In the genomic region with DNA sequence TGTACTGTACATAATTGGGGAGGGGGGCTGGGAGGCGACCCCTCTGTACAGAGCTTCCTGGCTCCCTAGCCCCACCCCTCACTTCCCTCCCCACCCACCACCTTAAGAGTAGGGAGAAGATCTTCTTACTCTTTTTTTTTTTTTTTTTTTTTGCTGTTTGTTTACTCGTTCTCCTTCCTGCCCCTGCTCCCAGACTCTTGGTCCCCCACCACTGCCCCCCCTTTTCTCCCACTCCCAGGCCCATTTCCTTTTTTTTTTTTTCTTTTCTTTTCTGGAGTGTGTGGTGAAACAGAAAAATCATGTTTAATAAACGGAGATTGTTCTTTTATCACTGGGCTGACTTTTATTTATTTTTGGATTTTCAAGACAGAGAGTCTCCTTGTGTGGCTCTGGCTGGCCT, we compare ENCODE assay signal across 7 mouse cellular contexts. TPM values are rescaled to one million over a fixed set of nuclear protein-coding genes. Genes with fewer than 3 reads are reported as not detected.
DNase-seq lines count a peak whose midpoint lies in the region; ATAC-seq lines count a peak whose summit lies in the region.

No protein-coding gene starts in this region.

- H3K27ac ChIP-seq in forebrain, embryonic 13.5 days, result peak overlapping the region; percentile 84; the same call in 1 of the 2 replicates
- H3K27ac ChIP-seq in liver, embryonic 11.5 days (ENCODE audit: low read depth, low read length), result peak overlapping the region; percentile 77; the same call in 1 of the 2 replicates
- peak overlapping the region; percentile 91 for H3K27ac ChIP-seq in stomach, embryonic 15.5 days

- DNase-seq in liver, embryonic 11.5 days (ENCODE audit: low spot score), result no peak
- DNase-seq in gastrocnemius, postnatal 36 days, result no peak
- DNase-seq in urinary bladder, postnatal 25 days (ENCODE audit: low spot score), result no peak

- peaks cover 3% of the 10 kb centered on the region for H3K27me3 ChIP-seq in megakaryocyte, embryonic 14.5 days (replicated peaks)
- H3K27me3 ChIP-seq in forebrain, embryonic 13.5 days, result no peaks in the 10 kb centered on the region
- no peaks in the 10 kb centered on the region for H3K27me3 ChIP-seq in liver, embryonic 11.5 days (replicated peaks; ENCODE audit: control insufficient read depth, insufficient read depth, low read length)
- H3K27me3 ChIP-seq in stomach, embryonic 15.5 days (replicated peaks), result no peaks in the 10 kb centered on the region

- H3K9me3 ChIP-seq in megakaryocyte, embryonic 14.5 days, result no peaks in the 10 kb centered on the region
- no peaks in the 10 kb centered on the region for H3K9me3 ChIP-seq in forebrain, embryonic 13.5 days (replicated peaks)
- no peaks in the 10 kb centered on the region for H3K9me3 ChIP-seq in liver, embryonic 11.5 days (ENCODE audit: control insufficient read depth, low read length)
- no peaks in the 10 kb centered on the region for H3K9me3 ChIP-seq in stomach, embryonic 15.5 days

- H3K36me3 ChIP-seq in megakaryocyte, embryonic 14.5 days (replicated peaks; ENCODE audit: low read length), result peaks cover 40% of the 10 kb centered on the region
- peaks cover 68% of the 10 kb centered on the region for H3K36me3 ChIP-seq in forebrain, embryonic 13.5 days (ENCODE audit: poor library complexity, severe bottlenecking)
- H3K36me3 ChIP-seq in liver, embryonic 11.5 days (ENCODE audit: control insufficient read depth, insufficient read depth, low read length), result 0 out of 2 replicates have a peak, but pooled peaks cover 13% of the 10 kb centered on the region
- H3K36me3 ChIP-seq in stomach, embryonic 15.5 days, result peaks cover 12% of the 10 kb centered on the region; the same call in 1 of the 2 replicates

- H3K4me1 ChIP-seq in megakaryocyte, embryonic 14.5 days, result peaks cover 69% of the 10 kb centered on the region
- H3K4me1 ChIP-seq in forebrain, embryonic 13.5 days, result peaks cover 50% of the 10 kb centered on the region
- peaks cover 18% of the 10 kb centered on the region for H3K4me1 ChIP-seq in liver, embryonic 11.5 days (replicated peaks; ENCODE audit: control insufficient read depth, insufficient read depth, low read length)
- peaks cover 37% of the 10 kb centered on the region for H3K4me1 ChIP-seq in stomach, embryonic 15.5 days

- H3K9ac ChIP-seq in forebrain, embryonic 13.5 days, result peak overlapping the region; percentile 83
- peak overlapping the region; percentile 88 for H3K9ac ChIP-seq in liver, embryonic 11.5 days (ENCODE audit: low read depth, low read length)
- peak overlapping the region; percentile 78; the same call in 1 of the 2 replicates for H3K9ac ChIP-seq in stomach, embryonic 15.5 days

- peak overlapping the region; percentile 98 for H3K4me2 ChIP-seq in forebrain, embryonic 13.5 days
- H3K4me2 ChIP-seq in liver, embryonic 11.5 days, result peak overlapping the region; percentile 96
- peak overlapping the region; percentile 91 for H3K4me2 ChIP-seq in stomach, embryonic 15.5 days

- intact Hi-C loops in gastrocnemius, postnatal 36 days (cut with DNase I), result loop anchor here (2.0 kb wide), 1 partner anchor 55 kb away; a partner anchor contains a TSS

- H3K4me3 ChIP-seq in megakaryocyte, embryonic 14.5 days (replicated peaks), result peak overlapping the region; percentile 99
- H3K4me3 ChIP-seq in forebrain, embryonic 13.5 days, result peak overlapping the region; percentile 85
- H3K4me3 ChIP-seq in liver, embryonic 11.5 days (ENCODE audit: low read depth, low read length), result peak overlapping the region; percentile 72
- H3K4me3 ChIP-seq in stomach, embryonic 15.5 days (replicated peaks), result peak overlapping the region; percentile 98

- no peak for ATAC-seq in megakaryocyte, adult 5-6 weeks (ENCODE audit: poor library complexity, severe bottlenecking)
- ATAC-seq in forebrain, embryonic 13.5 days, result no peak
- no peak for ATAC-seq in liver, embryonic 11.5 days (replicated peaks; ENCODE audit: low FRiP score)
- no peak for ATAC-seq in stomach, embryonic 15.5 days (ENCODE audit: insufficient read depth, low FRiP score, low read depth)

- WGBS in forebrain, embryonic 13.5 days, result 7% methylated on average over 3 of the region's 3 CpGs
- WGBS in liver, embryonic 11.5 days, result 4% methylated on average over 3 of the region's 3 CpGs
- WGBS in stomach, embryonic 15.5 days, result 2% methylated on average over 3 of the region's 3 CpGs

RNA-seq across cellular contexts. Expression of a gene that starts 0.9 kb away (rescaled TPM):
- 2.3 and 4.1 TPM in 2 replicates for polyA plus RNA-seq in megakaryocyte, embryonic 14.5 days (2012; ENCODE audit: insufficient read depth, low replicate concordance)
- 4.5 and 4.7 TPM in 2 replicates for total RNA-seq in megakaryocyte, adult 5-6 weeks (2015)
- total RNA-seq in megakaryocyte, adult 5-6 weeks (2017), result 13.3 and 14.4 TPM in 2 replicates
- 17.4 and 17.7 TPM in 2 replicates for polyA plus RNA-seq in forebrain, embryonic 13.5 days (2015; fragmentation: Nextera tagmentation; extraction: Ambion mirVana)
- 9.7 and 9.9 TPM in 2 replicates for polyA plus RNA-seq in liver, embryonic 11.5 days (2014; fragmentation: Nextera tagmentation; extraction: Ambion mirVana)
- polyA plus RNA-seq in stomach, embryonic 15.5 days (2015; fragmentation: Nextera tagmentation; extraction: Ambion mirVana), result 13.3 and 14.9 TPM in 2 replicates
- under 1 TPM in 1 of 2 experiments, not detected in 1; 0.94 TPM for total RNA-seq in gastrocnemius, postnatal 36 days (2021)

RNA-seq across cellular contexts. Expression of a gene that starts 31.1 kb away (rescaled TPM):
- polyA plus RNA-seq in megakaryocyte, embryonic 14.5 days (2012; ENCODE audit: insufficient read depth, low replicate concordance), result 3.0 and 4.4 TPM in 2 replicates
- total RNA-seq in megakaryocyte, adult 5-6 weeks (2015), result 1.6 and 3.9 TPM in 2 replicates
- total RNA-seq in megakaryocyte, adult 5-6 weeks (2017), result 0.33 and 0.89 TPM in 2 replicates
- polyA plus RNA-seq in forebrain, embryonic 13.5 days (2015; fragmentation: Nextera tagmentation; extraction: Ambion mirVana), result 5.9 TPM in 2 replicates
- polyA plus RNA-seq in liver, embryonic 11.5 days (2014; fragmentation: Nextera tagmentation; extraction: Ambion mirVana), result 1.4 and 1.6 TPM in 2 replicates
- polyA plus RNA-seq in stomach, embryonic 15.5 days (2015; fragmentation: Nextera tagmentation; extraction: Ambion mirVana), result 2.0 and 2.2 TPM in 2 replicates
- total RNA-seq in gastrocnemius, postnatal 36 days (2021), result 1 to 10 TPM; 3.4 to 3.5 TPM

RNA-seq across cellular contexts. Expression of a gene that starts 32.7 kb away (rescaled TPM):
- polyA plus RNA-seq in megakaryocyte, embryonic 14.5 days (2012; ENCODE audit: insufficient read depth, low replicate concordance), result 396 and 1,059 TPM in 2 replicates
- total RNA-seq in megakaryocyte, adult 5-6 weeks (2015), result 138 and 155 TPM in 2 replicates
- total RNA-seq in megakaryocyte, adult 5-6 weeks (2017), result 56.9 and 73.0 TPM in 2 replicates
- polyA plus RNA-seq in forebrain, embryonic 13.5 days (2015; fragmentation: Nextera tagmentation; extraction: Ambion mirVana), result 171 and 172 TPM in 2 replicates
- 159 and 171 TPM in 2 replicates for polyA plus RNA-seq in liver, embryonic 11.5 days (2014; fragmentation: Nextera tagmentation; extraction: Ambion mirVana)
- polyA plus RNA-seq in stomach, embryonic 15.5 days (2015; fragmentation: Nextera tagmentation; extraction: Ambion mirVana), result 179 and 191 TPM in 2 replicates
- total RNA-seq in gastrocnemius, postnatal 36 days (2021), result 10 to 100 TPM; 82.8 to 91.1 TPM

RNA-seq across cellular contexts. Expression of a gene that starts 39.3 kb away (rescaled TPM):
- polyA plus RNA-seq in megakaryocyte, embryonic 14.5 days (2012; ENCODE audit: insufficient read depth, low replicate concordance), result 31.7 and 44.3 TPM in 2 replicates
- total RNA-seq in megakaryocyte, adult 5-6 weeks (2015), result 11.6 and 11.7 TPM in 2 replicates
- 10.6 and 15.5 TPM in 2 replicates for total RNA-seq in megakaryocyte, adult 5-6 weeks (2017)
- polyA plus RNA-seq in forebrain, embryonic 13.5 days (2015; fragmentation: Nextera tagmentation; extraction: Ambion mirVana), result 8.8 and 9.5 TPM in 2 replicates
- 3.2 and 3.4 TPM in 2 replicates for polyA plus RNA-seq in liver, embryonic 11.5 days (2014; fragmentation: Nextera tagmentation; extraction: Ambion mirVana)
- 8.5 and 8.7 TPM in 2 replicates for polyA plus RNA-seq in stomach, embryonic 15.5 days (2015; fragmentation: Nextera tagmentation; extraction: Ambion mirVana)
- total RNA-seq in gastrocnemius, postnatal 36 days (2021), result 1 to 10 TPM; 5.8 to 6.3 TPM

RNA-seq across cellular contexts. Expression of a gene that starts 55.2 kb away (rescaled TPM):
- 8.0 and 12.1 TPM in 2 replicates for polyA plus RNA-seq in megakaryocyte, embryonic 14.5 days (2012; ENCODE audit: insufficient read depth, low replicate concordance)
- 4.1 and 4.5 TPM in 2 replicates for total RNA-seq in megakaryocyte, adult 5-6 weeks (2015)
- 10.8 and 13.8 TPM in 2 replicates for total RNA-seq in megakaryocyte, adult 5-6 weeks (2017)
- 8.9 and 9.2 TPM in 2 replicates for polyA plus RNA-seq in forebrain, embryonic 13.5 days (2015; fragmentation: Nextera tagmentation; extraction: Ambion mirVana)
- 8.6 and 8.7 TPM in 2 replicates for polyA plus RNA-seq in liver, embryonic 11.5 days (2014; fragmentation: Nextera tagmentation; extraction: Ambion mirVana)
- 6.1 and 7.6 TPM in 2 replicates for polyA plus RNA-seq in stomach, embryonic 15.5 days (2015; fragmentation: Nextera tagmentation; extraction: Ambion mirVana)
- total RNA-seq in gastrocnemius, postnatal 36 days (2021), result under 1 TPM; 0.49 to 0.64 TPM
